Mouse (Mus musculus): ENCODE measurements at regions not wholly inside any gene's neighbourhood (a gene's known extent, or its start where the extent isn't known, plus 50 kb on each side); places are given as distances from the start of the nearest gene placed in this dataset.

- ATAC-seq (ENCODE audit: low TSS enrichment) = no peak
Measured at GRCm38 (mm10) chr3:157842872-157843271, 82.0 kb downstream of the Cth start.

- no peak for ATAC-seq (ENCODE audit: low TSS enrichment)
Measured at GRCm38 (mm10) chr3:157841164-157841719, 83.6 kb downstream of the Cth start.

GRCm38 (mm10) chr3:157804307-157804706, 120.6 kb downstream of the Cth start:
- no peak for ATAC-seq (ENCODE audit: low TSS enrichment)

DNA sequence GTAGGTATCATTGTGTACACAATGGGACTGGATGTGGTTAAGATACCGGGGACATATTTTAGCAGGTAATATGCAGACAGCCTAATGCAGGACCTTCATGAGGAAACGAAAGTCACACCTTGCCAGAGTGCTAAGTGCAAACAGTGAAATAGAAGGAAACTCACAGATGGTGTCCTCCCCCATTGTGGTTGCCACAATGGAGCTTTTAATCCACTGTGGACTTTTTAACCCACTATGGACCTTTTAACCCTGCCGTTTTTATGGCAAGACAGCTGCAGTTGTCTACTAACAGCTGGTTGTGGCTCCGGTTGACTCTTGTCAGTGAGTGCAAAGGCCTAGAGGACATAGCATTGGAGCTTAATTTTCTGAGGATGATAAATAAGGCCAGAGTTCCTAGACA, 121.5 kb downstream of the Cth start:
- ATAC-seq (ENCODE audit: low TSS enrichment) = no peak

DNA sequence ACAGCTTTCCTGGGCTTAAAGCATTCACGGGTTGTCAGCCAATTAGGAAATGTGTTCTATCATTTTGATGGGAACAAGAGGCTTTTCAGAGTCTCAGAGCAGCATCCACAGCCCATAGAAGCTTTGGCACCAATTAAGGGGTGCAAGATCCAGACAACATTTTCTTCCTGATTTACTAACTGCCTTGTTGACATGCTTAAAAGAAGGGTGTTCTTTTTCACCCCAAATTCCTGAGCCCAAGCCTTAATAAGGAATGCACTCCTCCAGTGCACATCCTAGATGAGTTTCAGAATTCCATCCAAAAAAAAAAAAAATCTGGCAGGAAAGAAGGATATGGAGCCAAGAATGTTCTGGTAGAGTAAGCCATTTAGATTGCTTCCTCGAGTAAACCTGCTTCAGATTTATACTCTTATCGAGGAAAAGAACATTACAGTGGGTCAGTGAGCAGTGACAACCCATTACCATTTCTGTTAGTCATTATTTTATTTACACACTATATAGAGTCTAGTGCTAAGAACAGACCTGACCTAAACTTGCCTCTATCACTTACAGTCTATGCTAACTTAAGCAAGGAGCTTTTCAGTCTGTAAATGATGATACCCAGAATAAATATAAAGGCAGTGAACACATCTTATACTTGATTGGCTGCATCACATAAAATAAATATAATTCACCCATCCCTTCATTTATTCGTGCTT, 137.2 kb downstream of the Cth start:
- ATAC-seq (ENCODE audit: low TSS enrichment) = peak; percentile 69; the same call in 1 of the 2 replicates

- ATAC-seq (ENCODE audit: low TSS enrichment) = no peak
Measured at GRCm38 (mm10) chr3:157781071-157781470, 143.8 kb downstream of the Cth start.

- ATAC-seq (ENCODE audit: low TSS enrichment) = no peak
Measured at GRCm38 (mm10) chr3:157777779-157778178, 147.1 kb downstream of the Cth start.

GRCm38 (mm10) chr3:157763487-157764199, 161.2 kb downstream of the Cth start:
- ATAC-seq (ENCODE audit: low TSS enrichment) = no peak

GRCm38 (mm10) chr3:157759856-157760255, 165.0 kb downstream of the Cth start:
- ATAC-seq (ENCODE audit: low TSS enrichment) = no peak

- no peak for ATAC-seq (ENCODE audit: low TSS enrichment)
Measured at GRCm38 (mm10) chr3:157754826-157755225, 170.1 kb downstream of the Cth start.

DNA sequence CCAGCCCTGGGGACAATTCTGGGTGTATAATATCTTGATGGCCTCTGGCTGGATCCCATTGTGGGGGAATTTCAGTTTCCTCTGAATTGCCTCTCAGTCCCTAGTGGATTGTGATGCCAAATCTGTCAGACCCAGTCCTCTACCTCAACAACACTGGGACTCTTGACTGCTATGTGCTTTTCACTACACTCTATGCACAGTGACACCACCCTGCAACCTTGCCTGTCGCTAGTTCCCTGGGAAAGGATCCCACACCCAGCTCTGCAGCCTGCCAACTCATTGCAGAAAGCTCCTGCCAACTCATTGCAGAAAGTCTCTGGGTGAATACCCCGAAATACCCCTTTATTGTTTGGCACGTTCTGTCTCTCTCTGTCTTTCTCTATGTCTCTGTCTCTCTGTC, 174.6 kb downstream of the Cth start:
- peak; percentile 56 for ATAC-seq (ENCODE audit: low TSS enrichment)

DNA sequence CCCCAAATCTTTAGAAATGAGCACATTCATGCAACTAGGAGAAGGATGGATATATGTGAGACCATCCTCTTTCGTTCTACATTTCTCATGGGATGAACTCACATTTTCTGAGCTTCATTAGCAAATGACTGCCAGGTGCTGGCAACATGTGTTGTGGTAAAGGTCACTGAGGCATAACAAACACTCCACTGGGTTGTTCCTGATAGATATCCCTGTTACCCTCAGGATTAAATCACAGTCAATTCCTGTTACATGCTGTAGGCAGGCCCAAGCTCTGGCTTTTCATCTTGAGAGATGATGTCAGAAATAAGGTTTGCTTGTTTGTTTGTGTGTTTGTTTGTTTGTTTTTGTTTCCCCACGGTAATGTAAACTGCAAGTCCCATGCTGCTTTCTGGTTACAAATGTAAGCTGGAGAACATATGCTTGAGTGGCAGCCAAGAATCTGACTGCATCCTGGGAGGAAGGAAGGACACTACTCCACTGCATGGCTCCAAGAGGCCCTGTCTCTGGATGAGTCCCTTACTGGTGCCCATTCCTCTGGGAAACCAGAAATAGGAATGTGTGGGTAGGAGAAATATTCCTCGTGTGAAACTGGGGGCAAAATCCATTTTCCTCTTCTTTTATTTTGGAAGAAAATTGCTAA, 176.4 kb downstream of the Cth start:
- no peak for ATAC-seq (ENCODE audit: low TSS enrichment)

DNA sequence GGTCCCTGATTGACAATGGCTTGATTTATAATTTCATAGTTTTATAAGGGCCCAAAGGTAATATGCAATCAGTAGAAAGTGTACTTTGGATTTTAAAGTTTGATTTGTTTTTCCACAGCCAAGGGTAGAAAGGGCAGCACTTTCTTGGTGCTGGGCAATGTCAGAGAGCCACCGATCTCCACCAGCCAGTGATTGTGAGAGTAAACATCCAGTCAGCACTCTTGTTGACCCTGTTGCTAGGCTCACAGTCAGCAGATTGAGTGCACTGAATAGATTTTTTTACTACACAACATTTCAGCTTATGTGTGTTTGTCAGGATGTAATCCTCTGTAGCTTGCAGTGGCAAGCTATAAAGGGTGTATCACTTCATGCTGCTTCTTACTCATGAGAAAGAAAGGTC, 176.3 kb downstream of the Ptger3 start:
- ATAC-seq (ENCODE audit: low TSS enrichment) = no peak

DNA sequence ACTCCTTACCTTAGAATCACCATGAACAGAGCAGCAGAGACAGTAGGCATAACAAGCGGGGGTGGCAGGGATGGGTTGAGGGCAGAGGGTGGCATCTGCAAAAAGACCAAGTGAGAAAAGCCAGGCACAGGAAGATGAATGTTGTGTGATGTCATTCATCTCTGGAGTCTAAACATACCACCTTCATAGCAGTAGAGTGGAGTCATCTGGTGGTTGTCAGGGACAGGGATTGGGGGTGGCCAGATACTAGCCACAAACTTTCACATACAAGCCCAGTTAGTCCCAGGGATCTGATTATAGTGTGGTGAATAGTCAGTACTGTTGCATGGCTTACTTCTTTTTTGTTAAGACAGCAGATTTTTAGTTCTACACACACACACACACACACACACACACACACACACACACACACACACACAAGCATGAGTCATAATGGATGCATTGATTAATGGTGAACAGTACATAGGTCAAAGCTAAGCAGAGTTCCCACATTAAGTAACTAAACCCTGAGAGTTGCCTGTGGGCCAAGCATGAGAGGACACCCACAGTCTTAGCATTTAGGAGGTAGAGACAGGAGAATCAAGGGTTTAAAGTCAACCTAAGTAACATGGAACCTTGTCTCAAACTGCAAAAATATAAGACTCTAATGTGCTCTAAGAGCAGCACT, 173.1 kb downstream of the Ptger3 start:
- ATAC-seq (ENCODE audit: low TSS enrichment) = no peak

GRCm38 (mm10) chr3:157732136-157732940, 165.6 kb downstream of the Ptger3 start:
- ATAC-seq (ENCODE audit: low TSS enrichment) = no peak

GRCm38 (mm10) chr3:157729711-157730367, 163.1 kb downstream of the Ptger3 start:
- ATAC-seq (ENCODE audit: low TSS enrichment) = no peak

DNA sequence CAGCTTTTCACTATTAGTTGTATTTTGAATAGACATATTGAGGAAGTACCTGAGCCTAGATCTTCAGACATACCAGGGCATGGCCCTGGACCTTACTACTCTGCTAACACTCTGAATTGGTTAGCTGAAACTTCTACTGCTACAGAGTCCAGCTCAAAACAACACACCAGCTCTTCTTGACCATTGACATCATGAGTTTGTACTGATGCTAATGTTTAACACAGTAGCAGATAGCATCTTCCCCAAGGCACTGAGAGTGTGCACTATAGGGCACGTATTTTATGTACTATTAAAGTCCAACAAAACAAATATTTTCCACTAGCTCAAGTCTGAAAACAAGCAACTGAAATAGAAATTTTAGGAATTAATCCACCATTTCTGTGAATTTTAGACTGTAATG, 157.8 kb downstream of the Ptger3 start:
- no peak for ATAC-seq (ENCODE audit: low TSS enrichment)

GRCm38 (mm10) chr3:157723184-157723583, 156.5 kb downstream of the Ptger3 start:
- no peak for ATAC-seq (ENCODE audit: low TSS enrichment)

DNA sequence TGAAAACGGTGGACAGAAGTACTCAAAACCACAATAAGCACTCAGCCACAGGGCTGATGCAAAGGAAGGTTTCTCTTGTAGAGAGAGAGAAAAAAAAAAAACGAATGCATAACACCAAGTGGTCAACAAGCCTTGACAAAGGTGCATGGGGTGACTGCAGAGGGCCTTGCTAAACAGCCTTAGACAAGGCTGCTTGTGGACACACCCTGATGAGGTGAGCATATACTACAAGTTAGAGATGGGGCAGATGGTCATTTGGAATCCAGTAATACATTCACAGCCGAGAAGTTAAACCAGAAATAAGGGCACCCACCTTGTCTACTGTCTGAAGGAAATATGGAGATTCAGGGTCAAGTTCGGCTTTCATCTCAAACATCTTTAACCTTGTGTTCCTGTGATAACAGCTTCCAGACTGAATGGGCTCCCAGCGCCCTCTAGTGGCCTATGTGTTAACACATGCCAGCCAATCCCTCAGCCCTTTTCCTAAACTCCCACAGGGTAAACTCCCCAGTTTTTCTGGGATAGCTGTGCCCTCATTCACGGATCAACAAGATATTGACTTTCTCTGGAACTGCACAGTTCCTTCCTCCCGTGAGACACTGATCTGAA, 150.7 kb downstream of the Ptger3 start:
- ATAC-seq (ENCODE audit: low TSS enrichment) = peak; percentile 91

DNA sequence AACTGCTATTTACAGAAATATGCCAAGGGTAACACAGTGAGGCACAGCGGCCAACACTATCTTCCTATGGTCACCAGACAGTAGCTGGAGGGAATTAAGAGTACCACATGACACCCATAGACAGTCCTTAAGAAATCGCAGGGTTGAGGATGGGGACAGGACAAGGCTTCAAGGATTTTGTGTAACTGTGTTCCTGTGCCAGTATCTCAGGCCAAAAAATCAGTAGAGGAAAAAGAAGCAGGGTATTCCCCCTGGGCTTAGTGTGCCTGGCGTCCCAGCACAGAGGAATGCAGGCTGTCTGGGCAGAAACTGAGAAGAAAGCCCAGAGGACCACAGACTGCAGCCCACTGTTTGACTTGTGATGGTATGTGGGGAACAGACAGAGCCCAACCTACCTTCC, 147.3 kb downstream of the Ptger3 start:
- no peak for ATAC-seq (ENCODE audit: low TSS enrichment)

Data from frontal cortex, adult (tissue).